Comparison of ENCODE assay signal across 8 mouse cellular contexts in the genomic region with DNA sequence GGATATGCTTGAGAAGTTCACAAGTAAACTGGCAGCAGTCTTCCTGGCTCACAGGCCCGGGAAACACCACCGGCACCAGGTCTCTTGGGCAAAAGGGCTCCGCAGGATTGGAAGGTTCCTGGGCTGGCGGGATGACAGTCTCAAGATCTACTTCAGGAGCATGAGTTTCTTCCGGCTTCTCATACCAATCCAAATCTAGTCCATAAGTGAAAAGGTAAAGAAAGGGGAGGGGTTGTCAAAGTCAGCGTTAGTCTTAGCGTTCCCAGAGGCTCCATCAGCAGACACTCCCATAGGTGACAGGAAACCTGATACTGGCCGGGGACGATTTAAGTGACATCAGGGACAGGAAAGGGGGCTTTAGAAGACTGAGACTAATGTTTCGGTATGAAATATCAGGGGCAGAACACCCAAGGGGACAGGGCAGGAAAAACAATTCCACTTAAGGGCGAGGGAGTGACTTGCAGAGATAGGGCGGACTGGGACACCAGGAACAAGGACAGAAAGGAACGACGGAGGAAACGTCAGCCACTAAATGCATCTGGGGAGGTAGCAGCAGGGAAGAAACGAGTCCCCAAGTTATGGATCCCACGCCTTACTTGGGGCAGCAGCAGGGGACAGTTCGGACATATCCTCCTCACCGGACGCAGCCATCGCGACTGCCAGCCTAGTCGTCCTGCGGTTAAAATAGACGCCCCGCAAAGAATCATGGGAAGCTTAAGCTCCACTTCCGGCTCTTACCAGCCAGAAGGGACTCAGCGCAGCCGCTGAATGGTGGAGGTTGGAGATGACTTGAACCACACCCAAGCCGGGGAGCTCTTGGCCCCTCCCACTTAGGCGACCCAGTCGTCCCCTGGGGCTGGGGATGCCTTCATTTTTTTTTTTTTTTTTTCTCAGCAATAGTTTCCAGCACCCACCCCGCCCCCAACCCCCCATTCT. TPM values are rescaled to one million over a fixed set of nuclear protein-coding genes. Genes with fewer than 3 reads are reported as not detected.
A peak's percentile ranks its signal among the peaks of the same experiment; 100 is the strongest.
DNase-seq lines count a peak whose midpoint lies in the region; ATAC-seq lines count a peak whose summit lies in the region.

TSS of gene Mad2l1bp (minus strand) at position 707 of the 936 bp plus-strand sequence.

- 2% methylated on average over 33 of the region's 33 CpGs for WGBS in heart, embryonic 13.5 days
- WGBS in liver, embryonic 13.5 days (ENCODE audit: insufficient replicate concordance) = 4% methylated on average over 33 of the region's 33 CpGs

- peak; percentile 98 for ATAC-seq in CD4-positive, CD25-positive, alpha-beta regulatory T cell, adult 4 months
- ATAC-seq in heart, embryonic 13.5 days (ENCODE audit: extremely low read depth, insufficient number of reproducible peaks, low FRiP score, low TSS enrichment) = peak; percentile 86
- ATAC-seq in liver, embryonic 13.5 days (ENCODE audit: low read depth) = peak; percentile 81

- H3K9ac ChIP-seq in heart, embryonic 13.5 days = peak within 1 kb of the TSS; percentile 88
- H3K9ac ChIP-seq in liver, embryonic 13.5 days = peak within 1 kb of the TSS; percentile 91

- H3K4me3 ChIP-seq in brown adipose tissue, adult 24 weeks (ENCODE audit: insufficient read depth, low read depth, low read length) = peak within 1 kb of the TSS; percentile 86
- peak within 1 kb of the TSS; percentile 63 for H3K4me3 ChIP-seq in heart, embryonic 13.5 days
- H3K4me3 ChIP-seq in liver, embryonic 13.5 days (replicated peaks) = peak within 1 kb of the TSS; percentile 86

- peaks cover 29% of the 10 kb centered on the region for H3K36me3 ChIP-seq in heart, embryonic 13.5 days
- H3K36me3 ChIP-seq in liver, embryonic 13.5 days = peaks cover 36% of the 10 kb centered on the region

- no peaks in the 10 kb centered on the region for H3K4me1 ChIP-seq in brown adipose tissue, adult 24 weeks (ENCODE audit: control insufficient read depth, insufficient read depth, insufficient read length, low read length)
- peaks cover 17% of the 10 kb centered on the region for H3K4me1 ChIP-seq in heart, embryonic 13.5 days
- H3K4me1 ChIP-seq in liver, embryonic 13.5 days (replicated peaks) = peaks cover 70% of the 10 kb centered on the region

- peak within 1 kb of the TSS; percentile 90 for H3K4me2 ChIP-seq in heart, embryonic 13.5 days
- H3K4me2 ChIP-seq in liver, embryonic 13.5 days = peak within 1 kb of the TSS; percentile 88

- no peaks in the 10 kb centered on the region for H3K9me3 ChIP-seq in heart, embryonic 13.5 days
- H3K9me3 ChIP-seq in liver, embryonic 13.5 days (replicated peaks) = no peaks in the 10 kb centered on the region

- no peaks in the 10 kb centered on the region for H3K27me3 ChIP-seq in heart, embryonic 13.5 days (replicated peaks)
- no peaks in the 10 kb centered on the region for H3K27me3 ChIP-seq in liver, embryonic 13.5 days

- H3K27ac ChIP-seq in brown adipose tissue, adult 24 weeks (replicated peaks; ENCODE audit: low read depth, low read length) = peak within 1 kb of the TSS; percentile 89
- H3K27ac ChIP-seq in heart, embryonic 13.5 days (replicated peaks) = peak within 1 kb of the TSS; percentile 76
- peak within 1 kb of the TSS; percentile 88 for H3K27ac ChIP-seq in liver, embryonic 13.5 days

- peak; percentile 45 for DNase-seq in fat pad, adult 2 months (ENCODE audit: extremely low read depth, low read depth, low spot score)
- peak; percentile 94 for DNase-seq in kidney, postnatal 14 days
- peak; percentile 88 for DNase-seq in liver, embryonic 13.5 days
- peak; percentile 79 for DNase-seq in neural tube, embryonic 10.5 days (ENCODE audit: extremely low spot score, low spot score)
- DNase-seq in telencephalon, adult 2 months (ENCODE audit: low read depth, low spot score) = peak; percentile 95

RNA-seq across cellular contexts. Expression of gene Mad2l1bp, which starts in this region (rescaled TPM):
- polyA plus RNA-seq in CD4-positive, CD25-positive, alpha-beta regulatory T cell, adult 4 months (2017; shearing (Covaris generic)) = 10 to 100 TPM; 58.5 to 68.1 TPM
- polyA plus RNA-seq in brown adipose tissue, adult 24 weeks (2012; ENCODE audit: insufficient read depth, insufficient read length, missing spikeins) = 4.2 and 4.9 TPM in 2 replicates
- 28.1 and 30.5 TPM in 2 replicates for polyA plus RNA-seq in heart, embryonic 13.5 days (2015; fragmentation: Nextera tagmentation; extraction: Ambion mirVana)
- polyA plus RNA-seq in liver, embryonic 13.5 days (2015; fragmentation: Nextera tagmentation; extraction: Ambion mirVana) = 44.4 and 46.9 TPM in 2 replicates

Comparison
In these comparisons a context has a peak if more than half of its experiments do, and no peak if none do; other contexts are left out.
1. Peak in every context shown above with its lines: DNase-seq, ATAC-seq, H3K4me3 ChIP-seq and H3K27ac ChIP-seq.
2. DNase-seq: peak in every context shown above with its lines; median percentile 95 in telencephalon, adult 2 months; 94 in kidney, postnatal 14 days; 88 in liver, embryonic 13.5 days; 79 in neural tube, embryonic 10.5 days; 45 in fat pad, adult 2 months.